Mouse (Mus musculus) large intestine, adult 2 months (tissue): ENCODE data around the gene Prkca. TPM values are rescaled to one million over a fixed set of nuclear protein-coding genes. Genes with fewer than 3 reads are reported as not detected.

Source experiments
- DNase-seq: peaks from one replicate; pipeline ENCODE4 v3.0.0-alpha.2; 2012; ENCODE audit warnings: low read depth, low spot score
- WGBS: fragments of 180-500 bp; shearing (Covaris S2); methylation state at CpG from one replicate; pipeline ENCODE4 v1.1.7; 2018; 5-methylcytosine and 5-hydroxymethylcytosine counted together
- polyA plus RNA-seq: library from polyadenylated mRNA; depleted of rRNA; stranded (reverse); fragments of >200 nt; gene quantifications from 2 replicates; pipeline ENCODE4 v1.2.3, GENCODE M21; 2012

The Prkca gene
- polyA plus RNA-seq, 1 experiment, result 14.7 TPM

- WGBS, result 87% methylated on average over 6 of the region's 6 CpGs
These were observed 153.4 kb downstream of the Prkca start for GRCm38 (mm10) chr11:108190298-108190697.

GRCm38 (mm10) chr11:108189362-108189761 lies 154.4 kb downstream of the Prkca start:
- 84% methylated on average over 3 of the region's 3 CpGs for WGBS
- DNase-seq, result no peak

More at GRCm38 (mm10) chr11:108190298-108190697, 153.4 kb downstream of the Prkca start:
- no peak for DNase-seq

GRCm38 (mm10) chr11:108182421-108182820 lies 161.3 kb downstream of the Prkca start:
- WGBS, result 92% methylated on average over 5 of the region's 5 CpGs
- DNase-seq, result no peak

- WGBS, result 86% methylated on average over 10 of the region's 10 CpGs
These were observed 162.6 kb downstream of the Prkca start for GRCm38 (mm10) chr11:108181012-108181713.

GRCm38 (mm10) chr11:108178802-108179201 lies 164.9 kb downstream of the Prkca start:
- WGBS, result 64% methylated on average over 5 of the region's 5 CpGs
- DNase-seq, result no peak

More at GRCm38 (mm10) chr11:108181012-108181713, 162.6 kb downstream of the Prkca start:
- DNase-seq, result no peak

GRCm38 (mm10) chr11:108178258-108178657 lies 165.5 kb downstream of the Prkca start:
- DNase-seq, result no peak
- WGBS, result 95% methylated on average over 3 of the region's 3 CpGs

- 70% methylated on average over 5 of the region's 5 CpGs for WGBS
- no peak for DNase-seq
These were observed 167.0 kb downstream of the Prkca start for GRCm38 (mm10) chr11:108176715-108177114.

- WGBS, result 93% methylated on average over 5 of the region's 5 CpGs
- no peak for DNase-seq
These were observed 171.8 kb downstream of the Prkca start for GRCm38 (mm10) chr11:108171917-108172316.

GRCm38 (mm10) chr11:108171260-108171659 lies 172.5 kb downstream of the Prkca start:
- WGBS, result 97% methylated on average over 6 of the region's 6 CpGs
- no peak for DNase-seq

GRCm38 (mm10) chr11:108170107-108170506 lies 173.6 kb downstream of the Prkca start:
- WGBS, result 84% methylated on average over 3 of the region's 3 CpGs
- no peak for DNase-seq

GRCm38 (mm10) chr11:108165725-108166124 lies 178.0 kb downstream of the Prkca start:
- WGBS, result 57% methylated on average over 9 of the region's 9 CpGs

GRCm38 (mm10) chr11:108162639-108163038 lies 181.1 kb downstream of the Prkca start:
- WGBS, result 87% methylated on average over 1 of the region's 1 CpGs
- no peak for DNase-seq

More at GRCm38 (mm10) chr11:108165725-108166124, 178.0 kb downstream of the Prkca start:
- no peak for DNase-seq

GRCm38 (mm10) chr11:108162110-108162509 lies 181.6 kb downstream of the Prkca start:
- 61% methylated on average over 4 of the region's 4 CpGs for WGBS

GRCm38 (mm10) chr11:108160056-108160455 lies 183.7 kb downstream of the Prkca start:
- DNase-seq, result no peak
- 71% methylated on average over 7 of the region's 7 CpGs for WGBS

More at GRCm38 (mm10) chr11:108162110-108162509, 181.6 kb downstream of the Prkca start:
- DNase-seq, result no peak

GRCm38 (mm10) chr11:108158046-108158445 lies 185.7 kb downstream of the Prkca start:
- 73% methylated on average over 3 of the region's 3 CpGs for WGBS
- no peak for DNase-seq

GRCm38 (mm10) chr11:108157074-108157473 lies 186.7 kb downstream of the Prkca start:
- WGBS, result 80% methylated on average over 5 of the region's 5 CpGs
- no peak for DNase-seq

GRCm38 (mm10) chr11:108156107-108156506 lies 187.6 kb downstream of the Prkca start:
- no peak for DNase-seq
- 84% methylated on average over 5 of the region's 5 CpGs for WGBS

GRCm38 (mm10) chr11:108155088-108155580 lies 188.6 kb downstream of the Prkca start:
- no peak for DNase-seq
- WGBS, result 94% methylated on average over 8 of the region's 8 CpGs

GRCm38 (mm10) chr11:108153997-108154841 lies 189.5 kb downstream of the Prkca start:
- DNase-seq, result no peak
- whole genome bisulfite sequencing, result 88% methylated on average over 9 of the region's 9 CpGs

- WGBS, result 17% methylated on average over 4 of the region's 4 CpGs
- no peak for DNase-seq
These were observed 191.1 kb downstream of the Prkca start for GRCm38 (mm10) chr11:108152591-108152990.
